Mouse (Mus musculus) v-Abl transformed pro-B cells (cell line): ENCODE results near the gene Psmd9.

Experiments
- in situ Hi-C, 2 experiments: fragments of 400-800 bp; cut with MboI; formaldehyde crosslinking; loops; one replicate each; pipeline ENCODE4 v1.15.1; 2025; ENCODE audit not compliant: unreplicated experiment in 2 of 2

The Psmd9 gene

DNA sequence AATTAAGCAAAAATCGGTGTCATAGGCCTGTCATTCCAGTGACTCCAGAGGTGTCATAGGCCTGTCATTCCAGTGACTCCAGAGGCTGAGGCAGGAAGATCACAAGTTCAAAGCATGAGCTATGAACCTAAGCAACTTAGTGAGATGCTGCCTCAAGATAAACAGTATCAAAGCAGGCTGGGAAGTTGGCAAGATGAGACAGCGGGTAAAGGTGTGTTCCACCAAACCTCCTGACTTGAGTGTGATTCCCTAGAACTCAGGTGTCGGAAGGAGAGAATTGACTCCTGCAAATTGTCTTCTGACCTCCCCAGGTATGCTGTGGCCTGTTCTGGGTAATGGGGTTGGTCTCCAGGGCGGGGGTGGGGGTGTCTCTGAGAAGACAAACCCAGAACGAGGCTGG is at the start of gene Psmd9:
TSS of gene Psmd9 (plus strand) at position 130 of the 400 bp plus-strand sequence.
- in situ Hi-C loops: loop anchor here in 1 of 2 experiments (25.0 kb wide), 1 partner anchor 207 kb away; no protein-coding TSS in a partner anchor

DNA sequence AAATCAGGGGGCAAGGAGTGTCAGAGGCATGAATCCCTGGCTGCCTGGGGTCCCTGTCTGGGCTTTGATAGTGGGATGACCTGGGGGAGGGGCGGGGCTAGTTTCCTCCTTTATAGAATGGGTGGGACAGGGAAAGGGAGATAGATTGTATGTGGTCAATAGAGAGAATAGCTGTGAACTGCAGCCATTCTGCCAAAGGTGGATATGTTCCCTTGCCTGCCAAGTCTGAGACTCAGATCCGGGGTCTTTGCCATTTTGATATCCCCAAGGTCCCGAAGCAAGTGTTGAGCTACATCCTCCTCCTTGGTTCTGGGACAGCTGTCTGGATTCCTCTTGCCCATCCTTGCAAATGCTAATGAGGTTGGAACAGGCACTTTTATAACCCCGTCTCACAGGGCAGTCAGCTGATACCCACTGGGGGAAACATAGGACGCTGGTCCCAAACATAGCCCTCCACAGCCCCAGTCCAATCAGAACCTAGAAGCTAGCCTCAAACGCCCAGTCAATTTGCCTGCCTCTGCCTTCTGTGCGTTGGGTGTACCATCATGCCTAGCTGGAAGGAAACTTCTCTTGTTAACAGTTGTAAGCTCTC is 48.5 kb upstream of the Psmd9 start:
- in situ Hi-C loops: no loop called here

DNA sequence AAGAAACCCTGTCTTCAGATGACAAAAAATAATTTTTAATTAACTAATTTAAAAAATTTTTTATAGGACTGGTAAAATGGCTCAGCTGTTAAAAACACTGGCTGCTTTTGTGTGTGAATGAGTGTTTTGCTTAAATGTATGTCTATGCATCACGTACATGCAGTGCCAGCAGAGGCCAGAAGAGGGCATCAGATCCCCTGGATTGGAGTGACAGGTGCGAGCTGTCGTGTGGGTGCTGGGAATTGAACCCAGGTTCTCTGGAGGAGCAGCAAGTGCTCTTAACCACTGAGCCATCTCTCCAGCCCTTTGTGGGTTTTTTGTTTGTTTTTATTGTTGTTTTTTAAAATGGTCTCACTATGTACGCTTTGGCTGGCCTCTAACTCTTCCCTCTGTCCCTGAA is 47.0 kb upstream of the Psmd9 start:
- in situ Hi-C loops: no loop called here

DNA sequence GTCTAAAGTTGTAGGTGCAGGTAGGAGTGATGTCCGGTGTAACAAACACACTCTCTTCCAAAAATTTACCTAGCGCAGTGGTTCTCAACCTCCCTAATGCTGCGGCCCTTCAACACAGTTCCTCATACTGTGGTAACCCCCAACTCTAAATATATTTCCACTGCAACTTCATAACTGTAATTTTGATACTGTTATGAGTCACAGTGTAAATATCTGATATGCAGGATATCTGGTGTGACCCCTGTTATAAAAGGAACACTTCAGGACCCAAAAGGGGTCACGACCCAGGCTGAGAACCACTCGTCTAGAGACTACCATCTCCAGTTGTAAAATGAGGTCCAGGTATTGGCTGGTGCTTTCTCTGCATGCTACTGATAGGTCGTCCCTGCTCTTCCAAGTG is 44.1 kb upstream of the Psmd9 start:
- in situ Hi-C loops: no loop called here

DNA sequence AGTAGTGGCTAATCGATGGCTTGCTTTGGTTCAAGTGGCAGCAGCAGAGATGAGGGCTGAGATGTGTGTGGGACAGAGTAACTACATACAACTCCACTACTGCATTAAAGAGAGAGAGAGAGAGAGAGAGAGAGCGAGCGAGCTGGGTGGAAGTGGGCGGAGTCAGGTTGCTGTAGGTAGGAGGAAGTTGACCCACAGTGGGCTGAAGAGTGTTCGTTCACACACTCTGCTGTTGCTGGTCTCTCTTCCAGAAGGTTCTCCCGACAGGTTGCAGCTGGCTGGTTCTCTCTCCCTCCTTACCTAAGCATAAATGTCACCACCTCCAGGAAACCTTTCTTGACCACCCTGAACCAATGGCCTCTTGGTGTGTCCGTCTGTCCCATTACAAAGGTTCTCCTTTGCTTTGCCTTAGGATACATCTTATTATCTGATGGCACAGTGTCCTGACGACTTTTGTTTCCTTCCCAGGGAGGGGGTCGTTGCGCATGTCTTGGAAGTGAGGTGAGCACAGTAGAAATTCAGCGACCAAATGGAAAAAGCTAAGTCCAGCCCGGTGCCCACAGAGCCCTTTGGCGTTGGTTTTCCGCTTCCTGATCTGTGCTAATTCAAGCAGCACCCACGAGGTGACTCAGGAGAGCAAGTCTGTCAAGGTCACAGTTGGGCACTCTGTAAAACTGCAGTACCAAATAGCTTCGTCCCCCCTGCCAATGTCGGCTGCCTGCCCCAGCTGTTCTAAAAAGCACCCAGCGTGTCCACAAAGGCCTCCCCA is 43.4 kb upstream of the Psmd9 start:
- in situ Hi-C loops: no loop called here

DNA sequence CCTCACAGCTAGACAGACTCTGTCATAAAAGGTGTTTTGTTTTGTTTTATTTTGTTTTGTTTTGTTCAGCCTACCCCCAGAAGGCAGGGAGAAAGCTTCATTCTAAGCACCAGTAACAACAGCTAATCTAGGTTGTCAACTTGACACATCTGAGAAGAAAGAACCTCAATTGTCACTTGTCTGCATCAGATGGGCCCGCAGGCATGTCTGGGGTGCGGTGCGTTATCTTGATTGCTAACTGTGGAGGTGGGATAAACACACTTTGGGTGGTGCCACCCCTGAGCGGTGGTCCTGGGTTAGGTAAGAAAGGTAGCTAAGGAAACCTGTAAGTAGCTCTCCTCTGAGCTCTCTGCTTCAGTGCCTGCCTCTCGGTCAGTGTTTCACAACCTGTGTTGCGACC is 42.2 kb upstream of the Psmd9 start:
- in situ Hi-C loops: no loop called here

DNA sequence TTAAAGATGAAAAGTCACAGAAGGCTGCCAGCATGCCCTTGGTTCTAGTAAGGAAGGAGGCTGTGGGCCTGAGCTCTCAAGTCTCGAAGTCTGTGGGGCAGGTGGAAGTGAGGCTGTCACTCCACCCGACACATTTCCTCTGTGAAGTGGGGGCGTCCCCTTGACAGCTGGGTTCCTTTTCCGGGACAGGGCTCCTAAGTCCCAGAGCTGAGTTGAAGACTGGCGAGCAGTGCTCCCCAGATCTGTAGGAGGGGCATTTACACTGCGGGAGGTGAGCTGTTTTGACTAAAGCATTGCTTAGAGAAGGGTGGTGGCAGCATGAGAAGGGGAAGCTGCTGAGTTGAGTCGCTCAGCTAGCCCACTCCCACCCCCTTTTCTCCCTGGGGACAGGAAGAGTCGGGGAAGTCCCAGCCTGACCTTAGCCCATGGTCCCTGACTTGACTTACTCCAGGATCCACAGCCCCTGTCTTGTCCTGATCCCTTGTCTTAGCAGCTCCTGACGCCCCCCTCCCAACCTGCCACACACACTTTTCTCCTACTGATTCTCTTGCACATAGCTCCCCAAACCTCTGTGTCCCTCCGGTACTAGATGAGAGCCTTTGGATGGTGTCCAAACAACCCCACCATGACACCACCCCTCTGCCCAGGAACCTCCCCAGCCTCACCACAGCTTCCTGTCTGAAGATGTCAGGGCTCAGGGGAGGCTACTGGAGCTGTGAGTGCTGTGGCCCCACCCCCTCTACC is 40.6 kb upstream of the Psmd9 start:
- in situ Hi-C loops: no loop called here

DNA sequence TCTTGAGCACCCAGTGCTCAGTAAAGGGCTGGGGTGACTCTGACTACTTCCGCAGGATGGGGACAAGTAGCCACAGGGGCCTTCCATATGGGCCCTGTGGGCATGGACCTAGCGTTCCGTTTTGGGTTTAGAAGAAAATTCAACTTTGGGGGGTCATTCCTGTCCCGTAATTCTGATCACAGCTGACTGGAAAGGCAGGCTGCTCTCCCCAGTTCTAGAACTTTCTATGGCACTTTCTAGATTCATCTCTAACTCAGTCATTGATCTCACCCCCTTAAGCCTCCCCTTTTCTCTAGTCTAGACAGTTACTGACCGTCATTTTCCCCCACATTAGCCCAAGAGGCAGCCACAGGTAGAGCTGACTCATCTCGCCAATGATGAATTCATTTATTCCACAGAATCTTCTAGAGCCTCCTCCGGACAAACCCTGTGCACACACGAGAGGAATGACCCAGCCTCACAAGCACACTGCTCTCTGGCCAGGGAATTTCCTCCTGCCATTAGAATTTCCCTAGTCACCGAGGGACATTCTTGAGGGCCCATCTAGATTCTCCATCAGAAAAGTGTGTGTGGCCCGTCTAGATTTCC is 39.9 kb upstream of the Psmd9 start:
- in situ Hi-C loops: no loop called here

DNA sequence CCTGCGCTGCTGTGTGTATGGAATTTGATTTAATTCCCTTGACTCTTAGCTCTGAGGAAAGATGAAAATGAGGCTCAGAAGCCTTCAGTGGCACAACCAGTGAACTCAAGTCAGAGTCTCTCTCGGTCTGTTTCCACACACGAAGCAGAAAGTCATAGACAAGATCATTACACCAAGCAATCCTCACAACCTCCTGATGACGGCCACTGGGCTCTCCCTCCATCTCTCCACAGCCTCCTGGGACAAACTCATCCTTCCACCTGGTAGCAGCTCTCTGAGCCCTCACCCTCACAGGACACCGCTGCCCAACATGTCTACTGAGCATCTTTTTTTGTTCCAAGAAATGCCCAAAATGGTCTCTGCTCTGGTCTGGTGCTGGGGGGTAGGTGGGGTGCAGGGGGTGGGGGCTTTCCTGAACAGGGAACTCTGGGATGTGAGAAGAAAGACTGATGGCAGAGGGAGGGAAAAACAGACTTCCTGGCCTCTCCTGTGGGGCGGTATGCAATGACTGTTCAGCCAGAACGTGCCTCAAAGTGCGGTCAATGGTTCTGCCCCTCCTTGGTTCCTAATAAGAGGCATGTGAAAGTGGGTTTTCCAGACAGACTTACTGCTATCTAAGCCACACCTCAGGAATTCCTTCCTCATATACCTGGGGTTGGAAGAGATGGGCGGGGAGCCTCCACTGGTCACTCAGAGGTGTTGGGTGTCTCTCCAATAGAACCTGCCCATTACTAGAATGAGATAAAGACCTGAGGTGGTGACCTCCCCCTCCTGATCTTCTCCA is 39.0 kb upstream of the Psmd9 start:
- in situ Hi-C loops: loop anchor here (5.0 kb wide), 1 partner anchor 42 kb away; no protein-coding TSS in a partner anchor

DNA sequence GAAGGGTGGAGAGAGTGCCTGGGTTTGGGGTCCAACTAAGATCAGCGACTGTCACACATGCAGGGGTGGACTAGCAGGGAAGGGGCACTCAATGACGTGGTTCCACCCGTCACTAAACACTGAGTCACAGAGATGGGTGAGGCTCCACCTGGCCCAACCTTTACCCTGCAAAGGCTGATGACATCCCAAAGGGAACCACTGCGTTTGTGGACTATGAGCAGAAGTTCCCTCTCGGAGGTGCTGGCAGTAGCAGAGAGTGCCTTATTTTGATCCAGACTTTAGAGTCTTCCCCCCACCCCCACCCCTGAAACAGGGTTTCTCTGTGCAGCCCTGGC is 38.4 kb upstream of the Psmd9 start:
- in situ Hi-C loops: loop anchor here (5.0 kb wide), 1 partner anchor 42 kb away; no protein-coding TSS in a partner anchor

DNA sequence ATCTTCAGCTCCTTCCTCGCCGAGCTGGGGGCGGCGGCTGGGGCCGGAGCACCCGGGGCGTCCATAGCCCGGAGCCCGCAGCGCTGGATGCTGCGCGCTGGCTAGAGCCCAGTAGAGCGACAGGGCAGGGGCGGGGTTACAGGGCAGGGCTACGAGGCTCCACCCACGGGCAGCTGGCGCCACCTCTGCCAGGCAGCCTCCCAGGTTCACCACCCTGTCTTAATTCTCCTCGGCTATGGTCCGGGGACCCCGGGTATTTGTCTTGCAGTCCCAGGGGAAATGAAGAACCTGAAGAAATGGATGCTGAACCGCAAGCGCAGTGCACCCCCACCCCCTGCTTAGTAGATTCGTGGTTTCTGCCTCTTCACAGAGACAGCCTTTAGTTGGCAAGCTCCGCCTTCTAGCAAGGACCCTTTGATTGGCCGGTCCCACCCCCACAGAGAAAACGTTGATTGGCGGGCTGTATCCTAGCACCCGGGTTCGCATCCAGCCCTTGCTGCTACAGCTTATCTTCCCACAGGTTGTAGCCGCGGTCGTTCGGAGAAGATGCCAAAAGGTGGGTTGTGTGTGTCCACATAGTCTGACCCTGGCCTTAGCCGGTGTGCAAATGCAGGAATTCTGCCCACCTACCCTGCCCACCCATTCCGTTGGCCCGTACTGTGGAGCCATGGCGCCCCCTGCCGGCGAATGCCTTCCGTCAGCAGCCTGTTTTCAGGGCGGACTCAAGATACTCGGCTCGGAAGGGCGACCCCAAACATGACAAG is 36.7 kb upstream of the Psmd9 start, which contains the start of gene Rhof:
TSS of gene Rhof (minus strand) at position 385 of the 764 bp plus-strand sequence.
- in situ Hi-C loops: loop anchor here (5.0 kb wide), 1 partner anchor 40 kb away; no protein-coding TSS in a partner anchor

DNA sequence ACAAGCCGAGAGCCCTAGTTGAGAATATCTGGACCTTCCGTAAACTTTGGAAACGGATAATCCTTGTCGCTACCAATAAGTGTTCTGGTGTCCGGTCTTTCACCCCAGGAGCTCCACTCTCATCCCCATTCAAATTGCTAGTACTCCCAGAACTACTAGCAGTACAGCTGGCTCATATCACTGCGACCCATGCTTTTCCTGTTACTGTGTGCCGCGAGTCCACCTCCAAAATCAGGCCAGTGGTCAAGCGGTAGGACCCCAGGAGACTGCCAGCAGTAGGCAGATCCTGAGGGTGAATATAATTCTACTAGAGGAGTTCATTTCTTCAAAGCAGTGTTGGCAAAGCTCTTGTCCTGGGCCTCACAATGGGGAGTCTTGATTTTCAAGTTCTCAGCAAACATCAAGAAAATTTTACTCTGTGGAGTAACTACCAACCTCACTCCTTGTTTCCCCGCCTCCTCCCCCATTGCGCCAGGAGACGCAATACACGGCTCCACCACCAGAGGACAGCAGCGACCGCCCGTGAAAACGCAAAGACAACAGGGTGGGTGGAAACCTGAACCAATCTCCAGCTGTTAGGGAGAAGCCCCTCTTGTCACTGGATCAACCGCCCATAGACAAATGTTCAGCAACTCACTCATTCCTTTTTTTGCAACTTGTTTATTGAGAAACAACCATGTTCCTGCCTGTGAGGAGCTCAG is 36.0 kb upstream of the Psmd9 start:
- in situ Hi-C loops: loop anchor here (5.0 kb wide), 1 partner anchor 39 kb away; no protein-coding TSS in a partner anchor

DNA sequence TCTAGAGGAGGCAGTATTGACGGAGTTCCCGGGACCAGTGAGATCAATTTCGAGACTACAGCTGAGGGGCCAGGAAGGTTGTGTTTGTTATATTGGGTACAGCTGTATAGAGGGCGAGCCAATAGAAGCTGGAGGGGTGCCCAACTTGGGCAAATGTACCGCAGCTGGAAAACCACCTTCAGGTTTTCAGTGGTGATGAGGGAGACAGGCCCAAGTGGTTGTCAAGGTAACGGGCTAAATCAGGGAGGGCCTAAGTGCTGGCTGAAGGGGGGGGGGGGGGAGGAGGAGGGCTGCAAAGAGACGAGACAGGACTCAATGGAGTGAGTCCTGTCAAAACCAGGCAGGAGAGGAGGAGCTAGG is 35.4 kb upstream of the Psmd9 start:
- in situ Hi-C loops: loop anchor here (5.0 kb wide), 1 partner anchor 39 kb away; no protein-coding TSS in a partner anchor

DNA sequence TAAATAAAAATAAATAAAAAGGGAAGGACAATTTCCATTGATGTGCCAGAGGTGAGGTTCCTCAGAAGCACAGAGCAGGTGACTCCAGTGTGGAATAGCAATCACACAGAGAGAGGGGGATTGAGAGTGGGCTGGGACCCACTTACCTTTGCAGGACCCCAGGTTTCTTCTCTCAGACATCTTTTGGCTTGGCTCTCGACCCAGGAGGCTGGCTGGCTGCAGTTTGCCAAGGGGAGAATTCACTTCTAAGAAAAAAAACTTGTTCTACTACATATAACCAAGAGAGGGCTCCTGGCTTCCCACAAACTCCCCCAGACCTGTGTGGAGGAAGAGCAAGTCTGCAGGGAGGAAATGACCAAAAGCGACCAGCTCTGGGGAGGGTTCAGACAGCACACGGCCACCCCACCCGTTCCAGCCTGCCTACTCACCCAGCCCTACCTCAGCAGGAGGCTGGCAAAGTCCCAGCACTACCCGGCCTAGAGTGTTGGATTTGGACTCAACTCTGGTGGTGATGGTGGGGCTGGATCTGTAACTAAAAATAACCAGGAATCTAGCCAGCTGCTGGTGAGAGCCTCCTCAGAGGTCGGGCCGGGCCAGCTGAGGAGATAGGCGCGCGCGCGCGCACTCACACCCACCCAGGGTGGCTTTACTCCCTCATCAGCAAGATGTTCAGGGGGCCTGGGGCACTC is 34.9 kb upstream of the Psmd9 start:
- in situ Hi-C loops: loop anchor here (5.0 kb wide), 1 partner anchor 38 kb away; no protein-coding TSS in a partner anchor

DNA sequence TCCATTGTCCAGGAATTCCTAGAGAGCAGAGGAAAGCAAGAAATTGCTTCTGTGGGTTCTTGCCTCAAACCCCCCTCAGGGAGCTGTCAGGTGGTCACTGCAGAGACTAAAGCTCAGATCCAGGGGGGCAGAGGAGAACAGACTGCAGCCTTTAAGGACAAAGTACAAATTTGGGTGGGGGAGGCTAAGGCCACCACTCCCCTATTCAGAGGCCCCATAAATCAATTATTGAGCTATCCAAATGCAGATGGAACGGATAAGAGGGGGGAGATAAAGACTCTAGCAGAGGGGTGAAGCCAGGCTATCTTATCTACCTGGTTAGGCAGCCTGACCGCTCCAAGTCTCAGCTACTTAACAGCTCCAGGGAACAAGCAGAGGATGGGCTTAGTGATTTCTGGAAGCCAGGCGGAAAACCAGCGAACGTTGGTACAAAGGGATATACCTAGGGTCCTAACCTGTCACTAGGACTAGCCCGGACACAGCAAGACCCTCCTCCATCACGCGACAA is 34.3 kb upstream of the Psmd9 start:
- in situ Hi-C loops: loop anchor here (5.0 kb wide), 1 partner anchor 37 kb away; no protein-coding TSS in a partner anchor

DNA sequence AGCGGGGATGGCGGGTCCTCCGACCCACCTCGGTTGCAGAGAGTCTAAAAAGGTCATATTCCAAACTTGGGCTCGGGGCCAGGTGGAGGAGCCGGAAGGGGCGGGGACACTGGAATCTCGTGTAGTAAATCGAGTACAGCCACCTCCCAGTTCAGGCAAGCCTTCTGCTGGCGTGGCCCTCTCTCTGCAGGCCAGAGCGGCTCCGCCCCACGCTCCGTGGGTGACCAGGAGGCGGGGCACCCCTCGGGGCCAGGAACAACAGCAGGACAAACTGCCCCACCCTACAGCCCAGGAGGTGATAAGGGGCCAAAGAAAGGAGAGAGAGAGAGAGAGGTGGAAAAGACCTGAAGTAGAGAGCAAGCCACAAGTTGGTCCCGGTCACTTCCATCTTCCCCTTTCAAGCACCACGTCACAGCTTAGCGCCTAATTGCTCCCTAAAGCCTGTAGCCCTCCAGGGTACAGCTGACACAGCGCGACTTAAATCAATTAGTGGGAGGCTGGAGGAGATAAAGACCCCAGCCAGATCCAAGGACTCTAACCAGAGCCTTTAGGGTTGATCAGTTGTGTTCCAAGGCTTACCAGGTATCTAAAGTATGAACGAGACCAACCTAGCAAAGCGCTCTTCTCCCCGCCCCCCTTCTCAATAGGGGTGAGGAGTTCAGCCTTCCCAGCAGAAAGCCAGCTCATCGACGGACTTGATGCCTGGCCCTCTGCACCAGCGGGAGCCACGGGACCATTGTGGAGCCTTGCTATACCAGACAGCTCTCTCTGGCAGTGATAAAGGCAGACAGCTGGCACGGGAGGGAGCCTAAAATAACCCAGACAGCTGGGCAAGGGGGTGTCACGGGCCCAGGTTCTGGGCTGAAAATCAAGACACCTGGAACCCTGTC is 33.5 kb upstream of the Psmd9 start:
- in situ Hi-C loops: no loop called here
